8 mouse cellular contexts compared by ENCODE assay signal in genomic region chr12:82470362-82470936, GRCm38 (mm10).
DNase-seq lines count a peak whose midpoint lies in the region; ATAC-seq and TF ChIP-seq lines count a peak whose summit lies in the region.

No protein-coding gene starts in this region.

- intact Hi-C loops in left cerebral cortex, adult 2 months (cut with DNase I): loop anchor here (1.0 to 5.0 kb wide), 4 partner anchors 133 to 673 kb away; no protein-coding TSS in a partner anchor

- peak overlapping the region; percentile 57 for H3K4me3 ChIP-seq in left cerebral cortex, adult 2 months

- no peak for TF ChIP-seq CTCF in left cerebral cortex, adult 2 months (IDR thresholded peaks at IDR 0.05)

- peak; percentile 65 for DNase-seq in gastrocnemius, postnatal 10 days
- peak; percentile 89 for DNase-seq in induced T-regulatory cell, adult 2 months (ENCODE audit: low read depth)
- DNase-seq in left cerebral cortex, adult 2 months (ENCODE audit: extremely low spot score in 1 of 2, low spot score in 2 of 2): peak; percentile 77 to 78
- DNase-seq in lung, postnatal 4 days: peak; percentile 80 to 86
- peak; percentile 88 for DNase-seq in right cerebral cortex, adult 18-20 months

- ATAC-seq in activated CD4-positive, CD25-positive, alpha-beta regulatory T cell, adult 4 months: peak; percentile 66
- peak; percentile 61 for ATAC-seq in common myeloid progenitor, adult 5-6 weeks (replicated peaks; ENCODE audit: low read depth, poor library complexity, severe bottlenecking)
- no peak for ATAC-seq in erythroid progenitor cell, adult 5-6 weeks (replicated peaks; ENCODE audit: low FRiP score, poor library complexity, severe bottlenecking)

- H3K27ac ChIP-seq in left cerebral cortex, adult 2 months: peak overlapping the region; percentile 69
